Mouse (Mus musculus) fat pad, adult 2 months (tissue): ENCODE measurements around the gene Adra2a.

Source experiments
- DNase-seq: peaks from one replicate; pipeline ENCODE4 v3.0.0-alpha.2; 2011; ENCODE audit warnings: low read depth, low spot score; ENCODE audit errors: extremely low read depth

Adra2a gene

DNA sequence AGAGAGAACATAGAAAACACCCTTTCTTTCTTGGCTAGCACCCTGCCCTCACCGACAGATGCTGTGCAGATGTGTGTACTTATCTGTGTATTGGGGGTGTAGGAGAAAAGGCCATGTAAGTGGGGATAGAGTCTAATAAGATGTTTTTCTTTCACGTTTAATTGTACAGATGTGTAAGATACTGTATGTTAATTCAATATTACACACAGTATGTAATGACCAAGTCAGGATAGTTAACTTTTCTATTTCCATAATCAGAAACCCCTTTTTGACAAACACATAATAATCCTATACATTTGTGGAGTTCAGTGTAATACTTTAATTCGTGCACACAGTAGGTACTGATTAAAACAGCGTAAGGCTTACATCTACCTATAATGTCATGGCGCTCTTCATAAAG lies at the start of gene Adra2a:
Gene Adra2a (plus strand): TSS at position 301 of the 400 bp plus-strand sequence.
- DNase-seq = no peak

DNA sequence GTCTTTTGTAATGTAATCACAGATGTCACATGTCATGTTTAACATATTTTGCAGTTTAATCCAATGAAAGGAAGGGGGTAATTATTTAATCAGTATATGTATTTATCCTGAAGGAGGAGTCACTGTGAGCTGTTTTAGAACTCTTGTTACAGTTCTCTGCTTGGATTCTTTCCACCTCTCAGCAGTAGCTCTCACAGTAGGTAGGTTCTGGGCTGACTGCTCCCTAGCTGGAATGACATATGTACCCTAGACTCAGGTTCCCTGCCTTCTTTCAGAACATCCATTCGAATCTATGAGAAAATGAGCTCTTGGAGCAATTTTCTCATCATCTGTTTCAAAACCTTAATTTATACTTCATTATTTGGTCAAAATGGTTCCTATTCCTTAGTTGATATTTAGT lies 49.7 kb upstream of the Adra2a start:
- DNase-seq = no peak

DNA sequence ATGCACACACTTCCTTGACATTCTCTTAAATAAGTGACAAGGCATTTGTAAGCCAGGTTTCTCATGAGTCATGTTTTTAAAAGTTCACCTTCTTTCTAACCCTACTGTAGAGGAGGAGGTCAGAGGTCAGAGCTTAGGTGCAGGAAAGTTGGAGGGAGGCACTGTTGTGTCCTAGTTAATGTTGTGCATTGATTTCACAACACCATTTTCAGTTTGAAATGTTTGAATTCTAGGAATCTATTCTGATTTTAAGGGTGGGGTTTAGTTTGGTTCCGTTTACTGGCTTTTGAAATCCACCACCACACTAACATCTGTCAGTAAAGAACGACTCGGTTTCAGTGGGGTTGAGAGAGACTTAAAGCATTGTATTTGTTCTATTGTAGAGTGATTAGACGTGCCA lies 33.0 kb upstream of the Adra2a start:
- no peak for DNase-seq

DNA sequence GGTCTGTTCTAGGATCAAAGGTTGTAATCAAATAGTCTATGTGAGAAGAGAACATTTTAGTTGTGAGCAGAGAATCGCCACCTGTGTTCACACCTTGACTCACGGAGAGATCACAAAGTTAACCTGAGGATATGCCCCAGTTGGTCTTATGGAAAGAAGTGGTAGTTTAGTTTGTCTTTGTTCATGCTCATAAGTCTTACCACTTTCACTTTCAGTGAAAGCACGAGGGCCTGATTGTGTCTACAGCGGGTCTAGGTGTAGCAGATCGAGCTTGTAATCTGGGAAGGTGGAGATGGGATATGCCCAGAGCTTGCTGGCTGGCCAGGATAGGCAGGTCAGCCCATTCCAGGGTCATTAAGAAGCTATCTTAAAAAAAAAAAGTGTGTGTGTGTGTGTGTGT lies 29.0 kb upstream of the Adra2a start:
- no peak for DNase-seq

DNA sequence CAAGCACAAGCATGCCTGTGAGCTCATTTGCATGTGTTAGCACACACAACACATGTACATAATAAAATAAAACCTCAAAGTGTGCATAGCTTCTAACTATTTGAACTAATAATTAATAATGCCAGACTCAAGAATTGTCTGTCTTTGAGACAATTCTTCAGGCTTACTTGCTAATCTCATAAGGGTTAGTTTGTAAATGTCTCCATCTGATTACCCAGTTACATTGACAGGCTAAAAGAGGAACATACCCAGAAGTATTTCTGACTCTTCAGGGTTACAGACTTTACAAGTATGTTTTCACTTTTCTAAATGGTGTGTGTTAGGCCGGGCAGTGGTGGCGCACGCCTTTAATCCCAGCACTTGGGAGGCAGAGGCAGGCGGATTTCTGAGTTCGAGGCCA lies 28.4 kb upstream of the Adra2a start:
- DNase-seq = no peak

DNA sequence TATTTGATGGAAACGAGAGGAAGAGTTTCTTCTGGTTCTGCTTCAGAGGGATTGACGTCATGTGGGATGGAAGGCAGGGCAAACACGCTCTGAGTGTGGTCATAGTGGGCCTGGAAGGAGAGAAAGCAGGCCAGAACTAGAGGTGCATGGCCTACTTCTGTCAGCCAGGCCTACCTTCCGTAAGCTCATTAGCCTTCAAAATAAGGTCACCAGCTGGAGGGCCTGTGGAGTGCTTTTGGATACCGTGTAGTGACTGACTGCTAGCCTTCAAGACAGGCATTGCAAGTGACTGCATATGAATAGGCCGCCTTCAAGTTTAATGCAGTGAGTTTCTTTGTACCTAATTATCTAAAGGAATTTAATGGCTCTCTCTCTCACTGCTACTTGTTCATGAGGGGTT lies 8.9 kb upstream of the Adra2a start:
- DNase-seq = no peak

DNA sequence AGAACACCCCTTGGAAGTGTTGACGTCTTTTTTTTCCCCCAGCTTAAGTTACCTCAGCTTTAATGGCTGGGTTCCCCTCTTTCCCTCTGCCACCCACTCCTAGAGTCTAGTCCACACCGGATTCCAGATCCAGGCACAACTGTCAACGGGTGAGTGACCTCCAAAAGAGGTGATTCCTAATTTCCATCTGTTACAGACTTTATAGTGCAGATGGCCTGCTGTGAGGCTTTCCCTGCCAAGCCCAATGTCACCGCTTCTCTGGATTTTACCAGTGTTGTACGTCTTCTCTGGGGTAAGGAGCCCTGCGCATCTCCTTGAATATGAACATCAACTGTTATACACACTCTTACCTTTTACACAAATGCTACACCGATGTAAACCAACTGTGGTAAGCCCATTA lies 4.5 kb upstream of the Adra2a start:
- no peak for DNase-seq

DNA sequence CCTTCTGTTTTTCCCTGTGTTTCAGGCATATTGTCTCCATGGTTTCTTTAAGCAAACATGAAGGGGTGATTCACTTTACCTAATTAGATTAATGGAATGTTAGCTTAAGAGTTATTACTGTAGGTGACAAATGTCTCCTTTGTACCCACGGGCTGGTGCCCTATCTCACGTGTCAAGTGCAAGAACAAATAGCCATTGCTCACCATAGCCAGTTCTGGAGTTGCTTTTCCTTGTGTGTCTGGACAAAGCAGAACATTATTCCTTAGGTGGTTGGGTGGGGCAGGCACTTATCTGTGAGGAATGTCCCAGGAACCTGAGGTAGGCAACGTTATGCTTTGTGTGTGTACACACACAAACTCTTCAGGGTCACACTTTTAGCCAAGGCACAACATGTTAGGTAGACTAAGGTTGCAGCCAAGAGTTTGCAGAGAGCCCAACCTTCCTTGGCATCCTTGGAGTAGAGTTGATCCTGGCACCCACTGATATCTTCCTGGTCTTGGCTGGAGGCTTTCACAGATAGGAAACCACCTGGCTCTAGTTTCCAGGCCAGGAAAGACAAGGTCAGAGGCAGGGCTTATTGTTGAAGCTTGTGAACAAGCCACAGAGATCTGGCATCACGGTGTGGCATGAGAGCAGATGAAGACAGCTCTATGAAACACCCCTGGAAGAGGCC lies 3.5 kb upstream of the Adra2a start:
- no peak for DNase-seq

DNA sequence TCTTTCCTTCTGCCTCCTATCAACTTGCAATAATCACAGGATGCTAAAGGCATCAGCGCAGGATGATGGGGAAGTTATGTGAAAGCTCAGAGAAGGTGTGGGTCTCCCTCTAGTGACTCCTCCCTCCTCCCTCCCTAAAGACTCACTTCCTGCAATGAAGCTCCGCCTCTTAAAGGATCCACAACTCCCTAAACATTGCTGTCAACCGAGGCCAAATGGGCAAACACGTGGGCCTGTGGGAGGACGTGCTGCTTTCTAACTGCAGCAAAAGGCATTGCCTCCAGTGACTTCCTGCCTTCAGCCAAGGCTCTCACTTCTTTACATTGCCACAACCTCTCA lies 3.0 kb upstream of the Adra2a start:
- no peak for DNase-seq

DNA sequence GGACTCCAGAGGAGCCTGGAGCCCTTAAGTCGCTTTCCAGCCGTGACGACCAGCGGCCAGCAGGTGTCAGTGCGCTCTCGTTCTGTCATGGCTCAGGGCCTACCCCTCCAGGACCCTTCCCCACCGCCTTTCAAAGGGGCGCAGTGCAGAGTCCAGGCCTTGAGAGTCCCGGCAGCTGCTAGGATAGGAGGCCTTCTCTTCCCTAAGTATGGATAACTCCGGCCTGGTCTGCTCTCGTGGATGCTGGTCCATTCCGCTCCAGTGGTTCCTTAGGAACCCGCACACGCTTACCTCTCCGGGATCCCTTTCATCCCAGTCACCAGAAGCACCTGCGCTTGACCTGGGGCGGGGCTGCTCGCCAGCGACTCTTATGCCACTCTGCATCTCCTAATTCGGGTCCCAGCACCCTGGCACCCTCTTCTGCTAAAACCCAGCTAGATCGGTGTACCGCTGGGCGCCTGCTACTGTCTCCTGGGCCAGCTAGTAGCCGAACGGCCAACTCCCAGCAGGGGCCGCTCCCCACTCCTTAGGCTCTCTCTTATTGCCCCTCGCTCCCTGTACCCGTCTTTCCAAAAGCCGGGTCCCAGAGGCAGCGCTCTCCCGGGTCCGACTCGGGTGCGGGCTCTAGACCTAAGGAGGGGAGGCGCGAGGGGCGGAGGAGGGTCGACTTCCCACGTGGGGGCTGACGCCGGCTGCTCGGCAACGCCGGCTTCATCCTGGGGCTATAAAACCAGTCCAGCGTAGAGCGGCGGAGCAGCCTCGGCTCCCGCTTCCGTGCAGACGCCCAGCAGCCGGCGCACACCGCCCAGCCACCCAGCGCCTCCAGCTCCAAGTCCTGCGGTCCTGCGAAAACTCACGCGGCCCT lies 788 bp downstream of the Adra2a start:
- no peak for DNase-seq

DNA sequence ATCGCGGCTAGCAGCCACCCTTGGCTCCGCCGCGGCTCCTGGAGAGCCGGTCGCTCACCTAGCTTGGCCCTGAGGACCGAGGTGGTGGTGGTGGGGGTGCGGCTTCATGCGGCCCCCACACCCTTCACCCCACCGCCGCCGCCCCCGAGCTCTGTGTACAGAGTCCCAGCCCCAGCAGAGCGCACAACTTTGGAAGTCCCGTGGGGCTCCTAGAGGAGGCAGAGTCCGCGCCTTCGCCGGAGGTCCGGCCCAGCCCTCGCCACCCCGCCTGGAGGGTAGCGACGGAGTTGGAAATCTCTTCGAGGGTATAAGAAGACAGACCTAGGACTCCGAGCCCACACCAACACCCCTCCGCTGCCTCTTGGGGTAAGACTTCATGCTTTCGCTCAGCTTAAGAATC lies 1.5 kb downstream of the Adra2a start:
- no peak for DNase-seq

DNA sequence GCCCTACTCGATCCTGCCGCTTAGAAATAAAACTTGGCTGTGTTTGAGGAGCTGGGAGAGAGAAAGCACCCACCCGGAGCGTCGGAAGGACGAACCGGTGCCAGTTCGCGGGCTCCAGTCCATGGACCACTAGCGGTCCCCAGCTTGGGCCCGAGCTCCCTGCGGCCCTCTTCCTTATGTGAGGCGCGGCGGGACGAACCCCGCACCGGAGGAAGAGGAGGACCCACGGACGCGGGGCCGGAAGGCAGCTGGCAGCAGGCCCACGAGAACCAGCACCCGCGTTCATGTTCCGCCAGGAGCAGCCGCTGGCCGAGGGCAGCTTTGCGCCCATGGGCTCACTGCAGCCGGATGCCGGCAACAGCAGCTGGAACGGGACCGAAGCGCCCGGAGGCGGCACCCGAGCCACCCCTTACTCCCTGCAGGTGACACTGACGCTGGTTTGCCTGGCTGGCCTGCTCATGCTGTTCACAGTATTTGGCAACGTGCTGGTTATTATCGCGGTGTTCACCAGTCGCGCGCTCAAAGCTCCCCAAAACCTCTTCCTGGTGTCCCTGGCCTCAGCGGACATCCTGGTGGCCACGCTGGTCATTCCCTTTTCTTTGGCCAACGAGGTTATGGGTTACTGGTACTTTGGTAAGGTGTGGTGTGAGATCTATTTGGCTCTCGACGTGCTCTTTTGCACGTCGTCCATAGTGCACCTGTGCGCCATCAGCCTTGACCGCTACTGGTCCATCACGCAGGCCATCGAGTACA lies 2.2 kb downstream of the Adra2a start:
- no peak for DNase-seq

DNA sequence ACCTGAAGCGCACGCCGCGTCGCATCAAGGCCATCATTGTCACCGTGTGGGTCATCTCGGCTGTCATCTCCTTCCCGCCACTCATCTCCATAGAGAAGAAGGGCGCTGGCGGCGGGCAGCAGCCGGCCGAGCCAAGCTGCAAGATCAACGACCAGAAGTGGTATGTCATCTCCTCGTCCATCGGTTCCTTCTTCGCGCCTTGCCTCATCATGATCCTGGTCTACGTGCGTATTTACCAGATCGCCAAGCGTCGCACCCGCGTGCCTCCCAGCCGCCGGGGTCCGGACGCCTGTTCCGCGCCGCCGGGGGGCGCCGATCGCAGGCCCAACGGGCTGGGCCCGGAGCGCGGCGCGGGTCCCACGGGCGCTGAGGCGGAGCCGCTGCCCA lies 2.7 kb downstream of the Adra2a start:
- DNase-seq = no peak

DNA sequence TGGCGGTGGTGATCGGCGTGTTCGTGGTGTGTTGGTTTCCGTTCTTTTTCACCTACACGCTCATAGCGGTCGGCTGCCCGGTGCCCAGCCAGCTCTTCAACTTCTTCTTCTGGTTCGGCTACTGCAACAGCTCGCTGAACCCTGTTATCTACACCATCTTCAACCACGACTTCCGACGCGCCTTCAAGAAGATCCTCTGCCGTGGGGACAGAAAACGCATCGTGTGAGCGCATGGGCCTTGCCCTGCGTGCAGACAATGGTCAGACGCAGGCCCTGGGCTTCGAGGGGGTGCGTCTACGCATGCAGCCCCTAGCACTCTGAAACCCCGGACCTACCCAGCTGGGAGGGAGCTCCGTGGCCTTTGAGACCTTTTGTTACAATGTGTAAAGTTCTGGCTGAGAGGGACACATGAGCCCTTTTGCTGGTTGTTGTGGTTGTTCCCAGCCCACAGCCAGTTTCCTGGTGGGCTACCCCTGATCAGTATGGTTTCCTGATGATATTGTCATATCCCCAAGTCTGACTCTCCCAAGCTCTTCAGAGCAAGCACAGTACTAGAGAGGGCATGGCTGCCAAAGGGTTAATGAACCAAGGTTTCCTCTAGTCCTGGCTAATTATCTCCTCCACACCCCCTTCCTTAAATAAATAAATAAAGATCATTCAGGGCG lies 3.6 kb downstream of the Adra2a start:
- no peak for DNase-seq

DNA sequence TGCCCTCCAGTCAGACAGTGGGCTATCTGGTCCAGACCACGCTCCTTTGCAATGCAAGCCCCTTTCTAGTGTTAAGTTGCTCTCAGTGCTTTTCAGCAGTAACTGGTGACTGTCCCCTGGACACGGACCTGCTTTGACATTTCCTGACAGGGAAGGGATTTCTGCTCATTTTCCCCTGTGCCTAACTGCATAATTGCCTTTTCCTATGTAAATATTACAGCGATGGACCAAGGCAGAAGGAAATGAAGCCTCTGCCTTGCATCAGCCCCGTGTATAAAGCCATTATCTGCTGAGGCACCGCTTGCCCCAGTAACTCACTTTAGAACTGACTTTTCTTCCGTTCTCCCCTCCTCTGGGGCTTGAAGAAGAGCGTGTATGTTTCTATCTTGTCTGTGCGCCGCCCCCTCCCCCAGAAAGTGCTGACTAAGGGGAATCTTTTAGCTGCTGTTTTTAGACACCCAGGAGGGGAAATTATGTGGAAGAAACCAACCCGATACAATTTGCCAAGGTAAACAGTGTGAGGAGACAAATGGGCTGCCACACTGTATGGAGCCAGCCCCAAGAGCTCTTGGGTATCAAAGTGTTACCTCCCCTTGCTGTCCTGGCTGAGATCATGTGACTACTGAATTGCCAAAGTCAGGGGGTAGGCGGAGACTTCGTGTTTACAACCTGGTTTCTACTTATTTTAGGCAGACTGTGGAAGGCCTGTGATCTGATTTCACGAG lies 4.4 kb downstream of the Adra2a start:
- no peak for DNase-seq

DNA sequence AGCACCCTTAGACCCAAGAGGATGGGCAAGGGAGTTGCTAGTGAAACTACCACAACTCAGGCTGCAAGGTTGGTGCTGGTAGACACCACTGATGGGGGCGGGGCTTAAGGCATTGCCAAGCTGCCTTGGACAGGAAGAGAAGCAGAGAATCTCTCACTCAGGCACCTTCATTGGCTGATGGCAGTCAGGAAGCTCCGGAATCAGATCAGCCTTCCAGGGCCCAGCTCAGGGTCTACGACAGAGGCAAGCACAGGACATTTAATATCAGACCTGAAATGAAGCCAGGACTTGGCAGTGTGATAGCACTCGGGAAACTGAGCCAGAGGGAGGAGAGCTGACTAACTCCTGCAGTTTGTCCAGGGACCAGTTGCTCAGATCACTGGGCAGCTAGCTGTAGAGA lies 7.7 kb downstream of the Adra2a start:
- DNase-seq = no peak

DNA sequence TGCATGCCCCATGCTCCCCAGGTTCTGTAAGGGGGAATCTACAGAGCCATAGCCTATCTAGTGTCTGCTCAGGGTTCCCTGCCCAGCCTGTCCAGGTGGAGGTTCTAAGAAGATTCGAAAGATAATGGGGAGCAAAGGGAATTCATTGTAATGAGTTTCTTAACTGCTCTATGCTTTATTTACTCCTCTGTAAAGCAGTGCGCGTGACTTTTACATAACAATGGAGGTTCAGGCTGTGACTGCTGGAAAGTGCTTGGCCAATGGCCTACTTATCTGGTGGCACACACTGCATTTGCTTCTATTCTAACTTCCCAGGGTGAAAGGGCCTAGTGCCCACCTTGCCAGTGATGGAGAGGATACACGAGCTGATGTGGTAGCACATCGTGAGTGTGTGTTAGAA lies 11.9 kb downstream of the Adra2a start:
- no peak for DNase-seq

DNA sequence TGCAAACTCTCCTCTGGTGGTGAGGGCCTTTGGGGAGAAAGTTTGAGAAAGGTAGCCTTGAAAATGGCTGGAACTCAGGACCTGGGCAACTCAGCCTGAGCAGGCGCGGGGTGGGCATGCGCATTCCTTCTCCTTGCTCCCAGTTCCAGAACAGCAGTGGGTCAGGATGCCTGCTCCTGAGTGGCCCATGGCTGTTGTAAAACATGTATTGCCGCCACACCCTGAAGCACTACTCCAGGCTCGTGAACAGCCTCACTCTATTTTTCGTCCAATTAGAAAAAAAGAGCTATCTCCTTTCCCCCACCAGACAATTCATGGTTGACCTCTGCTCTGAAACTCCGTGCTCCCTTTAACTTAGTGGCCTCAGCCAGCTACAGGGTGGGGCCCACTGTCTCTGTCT lies 24.5 kb downstream of the Adra2a start:
- no peak for DNase-seq

DNA sequence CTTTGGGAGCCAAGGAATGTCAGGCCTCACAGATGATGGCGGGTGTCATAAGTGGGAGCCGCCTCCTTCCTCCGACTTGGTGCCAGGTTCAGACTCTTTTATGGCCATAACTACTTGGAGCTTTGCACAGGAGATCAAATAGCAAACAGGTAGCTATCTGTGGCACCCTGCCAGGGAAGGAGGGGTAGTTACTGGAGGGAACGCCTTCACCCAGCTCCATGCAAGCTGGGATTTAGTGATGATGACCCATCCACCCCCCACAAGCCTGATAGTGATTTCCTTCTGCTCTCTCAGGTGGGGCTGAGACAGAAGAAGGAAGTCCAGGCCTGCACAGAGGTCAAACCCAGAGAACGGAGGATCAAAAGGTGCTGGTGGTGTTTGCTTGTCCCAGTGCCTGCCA lies 26.6 kb downstream of the Adra2a start:
- no peak for DNase-seq

DNA sequence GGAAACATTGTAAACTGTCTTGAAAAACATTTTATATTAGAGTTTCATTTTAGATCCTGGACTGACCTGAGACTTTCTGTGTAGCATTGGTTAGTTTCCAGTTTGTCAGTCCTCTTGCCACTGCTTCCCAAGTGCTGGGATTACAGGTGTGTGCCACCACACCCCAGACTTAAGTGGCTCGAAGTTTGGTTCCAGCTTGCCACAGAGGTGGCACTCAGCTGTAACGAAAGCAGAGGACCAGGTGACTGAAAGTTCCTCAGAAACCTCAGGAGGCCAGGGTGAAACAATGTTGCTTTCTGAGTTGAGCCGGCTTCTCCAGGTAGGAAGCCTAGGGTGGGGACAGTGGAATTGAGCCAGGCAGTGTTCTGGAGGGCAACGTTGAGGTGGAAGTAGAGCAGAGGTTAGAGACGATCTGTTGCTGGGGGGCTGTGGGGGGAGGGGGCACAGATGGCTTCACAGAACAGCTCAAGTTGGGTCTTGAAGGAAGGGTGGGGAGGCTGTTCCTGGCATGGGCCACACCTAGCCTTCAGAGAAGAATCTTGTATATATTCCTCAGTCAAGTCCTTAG lies 28.4 kb downstream of the Adra2a start:
- no peak for DNase-seq
